Mouse (Mus musculus): ENCODE data around the gene Gm11273.
"Not testable (repeated sequence)": the region's sequence is repeated elsewhere in the genome, so short reads cannot be mapped to it uniquely, and the experiment has no call there.

Gene Gm11273

DNA sequence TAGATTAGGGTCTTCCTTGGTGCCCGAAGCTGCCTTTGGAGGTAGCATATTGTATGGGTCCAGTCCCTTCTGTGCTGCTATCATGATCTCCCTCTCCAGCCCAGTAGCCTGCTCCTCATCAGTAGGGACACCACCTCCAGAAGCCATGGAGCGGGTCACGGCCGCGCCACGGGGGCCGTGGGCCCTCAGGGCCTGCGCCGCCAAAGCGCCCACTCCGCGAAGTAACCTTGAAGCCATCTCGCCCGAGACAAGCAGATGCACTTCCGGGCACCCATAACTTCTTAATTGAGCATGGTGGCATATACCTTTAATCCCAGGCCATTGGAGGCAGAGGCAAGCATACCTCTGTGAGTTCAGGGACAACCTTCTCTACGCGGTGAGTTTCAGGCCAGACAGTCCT is at the start of gene Gm11273:
Gene Gm11273 (minus strand): TSS at position 237 of the 400 bp plus-strand sequence.
- not testable (repeated sequence) for DNase-seq (ENCODE audit: inconsistent ontology term)

DNA sequence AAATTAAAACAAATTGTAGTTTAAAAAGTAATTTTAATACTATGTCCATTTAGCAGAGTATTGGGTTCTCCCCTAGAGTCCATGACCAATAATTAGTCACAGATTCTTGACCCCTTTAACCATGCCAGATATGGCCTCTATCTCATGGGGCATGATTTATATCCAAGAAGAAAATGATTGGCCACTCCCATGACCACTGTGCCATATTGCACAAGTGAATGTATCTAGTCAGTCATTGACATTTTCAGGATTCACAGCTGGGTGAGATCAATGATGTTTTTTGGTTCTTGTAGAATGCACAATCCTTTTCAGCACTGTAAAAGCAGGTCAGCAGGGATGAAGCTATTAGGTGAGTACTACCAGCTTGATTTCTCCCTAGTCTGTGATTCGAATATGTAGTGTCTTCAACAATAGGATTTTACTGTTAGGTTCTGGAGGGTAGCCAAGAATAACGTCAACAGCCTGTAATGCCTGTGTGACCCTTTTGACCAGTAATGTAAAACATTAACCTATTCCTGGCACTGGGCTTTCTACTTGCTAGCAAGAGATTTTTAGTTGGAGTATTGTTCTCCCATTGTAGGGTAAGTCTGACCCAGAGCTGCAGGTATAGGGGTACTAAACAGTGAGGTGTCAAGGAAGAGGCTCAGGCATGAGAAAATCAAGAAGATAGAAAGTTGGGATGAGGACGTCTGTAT is 49.3 kb upstream of the Gm11273 start:
- no peak for DNase-seq (ENCODE audit: inconsistent ontology term)

DNA sequence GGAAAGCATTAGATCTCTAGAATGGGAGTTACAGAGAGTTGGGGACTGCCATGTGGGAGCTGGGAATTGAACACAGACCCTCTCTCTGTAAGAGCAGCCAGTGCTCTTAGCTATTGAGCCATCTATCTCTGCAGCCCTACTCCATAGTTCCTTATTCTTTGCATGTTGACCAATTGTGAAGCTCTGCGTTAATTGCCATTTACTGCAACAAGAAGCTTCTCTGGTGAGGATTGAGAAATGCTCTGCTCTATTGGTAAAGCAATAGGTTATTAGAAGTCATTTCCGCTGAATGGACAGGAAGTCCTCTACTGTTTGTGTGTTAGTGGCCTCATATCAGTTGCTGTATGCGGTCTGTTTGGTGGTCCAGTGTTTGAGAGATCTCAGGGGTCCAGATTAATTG is 48.3 kb upstream of the Gm11273 start:
- no peak for DNase-seq (ENCODE audit: inconsistent ontology term)

DNA sequence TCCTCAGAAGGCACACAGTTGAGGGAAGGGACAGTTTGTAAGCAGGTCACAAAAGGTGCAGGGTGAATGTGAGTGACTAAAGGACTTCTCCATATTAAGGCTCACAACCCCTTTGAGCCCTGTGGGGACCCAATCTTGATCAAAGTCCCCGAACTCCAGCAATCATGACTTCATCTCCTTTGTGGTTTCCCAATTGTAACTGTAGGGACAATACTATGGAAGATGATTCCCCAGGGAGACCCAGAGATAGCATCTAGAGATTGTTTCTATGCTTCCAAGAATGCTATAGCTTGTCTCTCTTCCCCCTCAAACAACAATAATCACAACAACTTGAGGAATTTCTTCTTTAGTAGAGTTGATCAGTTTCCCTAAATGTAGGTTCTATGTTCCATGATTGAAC is 41.5 kb upstream of the Gm11273 start, which contains the start of gene Olfr1366:
Gene Olfr1366 (minus strand): TSS at position 101 of the 400 bp plus-strand sequence.
- no peak for DNase-seq (ENCODE audit: inconsistent ontology term)

DNA sequence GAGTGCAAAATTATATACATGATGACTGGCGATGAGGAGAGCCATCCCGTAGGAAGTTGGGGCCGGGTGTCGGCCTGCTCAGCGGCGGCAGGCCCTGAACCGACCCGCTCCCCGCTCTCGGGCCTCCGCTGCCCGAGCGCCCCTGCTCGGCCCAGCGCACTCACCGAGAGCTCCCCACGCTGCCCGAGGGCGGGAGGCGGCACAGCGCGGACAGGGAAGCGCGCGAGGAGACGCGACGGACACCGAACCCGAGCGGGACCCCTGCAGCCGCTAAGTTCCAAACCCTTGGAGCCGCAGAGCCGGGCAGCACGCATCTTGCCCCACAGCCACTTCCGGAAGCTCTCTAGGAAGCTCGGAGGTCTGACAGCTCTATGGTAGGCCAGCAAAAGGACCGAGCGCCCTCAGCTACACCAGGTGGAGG is 29.6 kb upstream of the Gm11273 start, which contains the start of gene Zkscan8:
Gene Zkscan8 (minus strand): TSS at position 340 of the 421 bp plus-strand sequence.
- peak; percentile 90 for DNase-seq (ENCODE audit: inconsistent ontology term)

DNA sequence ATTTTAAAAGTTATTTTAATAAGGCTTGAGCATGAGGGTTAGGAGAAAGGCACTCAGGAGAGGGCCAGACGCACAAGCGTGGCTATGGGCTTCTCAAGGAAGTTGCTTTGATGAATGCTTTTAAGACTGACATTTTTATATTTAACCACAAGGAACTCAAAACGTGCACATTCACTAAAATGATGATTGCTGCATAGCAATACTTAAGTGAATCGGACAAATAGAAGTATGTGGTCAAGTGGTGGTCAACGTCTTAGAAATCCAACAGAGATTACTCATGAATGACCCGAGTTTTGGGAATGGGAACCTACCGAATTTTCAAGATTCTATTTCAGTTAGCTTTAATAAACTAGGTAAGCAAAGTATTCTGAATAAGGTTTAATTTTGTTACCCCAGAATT is 28.9 kb upstream of the Gm11273 start:
- DNase-seq (ENCODE audit: inconsistent ontology term) = peak; percentile 29

DNA sequence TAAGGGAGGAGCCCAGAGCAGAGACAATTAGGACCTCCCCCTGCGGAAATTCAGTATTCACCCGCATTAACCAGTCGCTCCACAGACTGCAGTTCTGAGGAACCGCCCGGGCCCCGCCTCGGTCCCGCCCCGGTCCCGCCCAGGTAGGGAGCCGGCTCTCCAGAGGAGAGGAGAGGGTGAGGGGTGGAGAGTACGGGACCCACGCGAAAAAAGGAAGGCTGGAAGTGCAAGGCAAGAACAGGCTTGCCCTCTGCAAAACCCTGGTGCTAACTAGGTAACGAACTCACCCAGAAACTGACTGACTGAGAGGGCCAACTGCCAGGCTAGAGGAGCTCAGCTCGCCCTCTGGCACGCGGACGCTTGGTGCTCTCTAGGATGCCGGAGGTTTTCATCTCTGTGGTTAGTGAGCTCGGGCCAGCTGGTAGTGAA is 5.0 kb upstream of the Gm11273 start:
- peak; percentile 98 for DNase-seq (ENCODE audit: inconsistent ontology term)

DNA sequence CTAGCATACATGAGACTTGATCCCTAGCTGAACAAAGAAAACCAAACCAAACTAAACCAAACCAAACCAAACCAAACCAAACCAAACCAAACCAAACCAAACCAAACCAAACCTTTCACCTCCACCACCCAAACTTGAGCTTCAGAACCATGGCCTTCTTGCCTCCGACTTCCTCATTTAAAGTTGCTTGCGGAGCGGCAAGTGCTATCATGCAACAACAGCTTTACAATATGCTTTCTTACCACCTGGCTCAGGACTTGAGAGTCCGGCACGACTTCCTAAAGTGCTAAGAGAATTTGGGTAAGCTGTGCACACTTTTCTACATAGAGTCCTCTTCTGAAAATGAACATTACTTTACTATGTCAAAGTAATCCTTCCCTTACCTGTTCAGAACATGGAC is 1.1 kb upstream of the Gm11273 start:
- DNase-seq (ENCODE audit: inconsistent ontology term) = no peak

DNA sequence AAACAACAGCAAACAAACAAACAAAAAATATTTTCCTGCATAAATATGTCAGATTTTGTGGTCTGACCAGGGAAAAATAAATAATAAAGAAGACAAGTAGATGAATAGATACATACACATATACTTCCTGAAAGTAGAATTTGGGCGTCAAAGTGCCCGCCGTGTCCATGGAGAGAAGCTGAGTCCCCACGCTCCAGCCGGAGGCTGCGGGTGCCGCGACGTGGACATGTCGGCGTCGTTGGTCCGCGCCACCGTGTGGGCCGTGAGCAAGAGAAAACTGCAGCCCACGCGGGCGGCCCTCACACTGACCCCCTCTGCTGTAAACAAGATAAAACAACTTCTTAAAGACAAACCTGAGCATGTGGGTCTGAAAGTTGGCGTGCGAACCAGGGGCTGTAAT is 6.1 kb downstream of the Gm11273 start, which contains the start of gene AK157302:
Gene AK157302 (plus strand): TSS at position 144 of the 400 bp plus-strand sequence.
- no peak for DNase-seq (ENCODE audit: inconsistent ontology term)

DNA sequence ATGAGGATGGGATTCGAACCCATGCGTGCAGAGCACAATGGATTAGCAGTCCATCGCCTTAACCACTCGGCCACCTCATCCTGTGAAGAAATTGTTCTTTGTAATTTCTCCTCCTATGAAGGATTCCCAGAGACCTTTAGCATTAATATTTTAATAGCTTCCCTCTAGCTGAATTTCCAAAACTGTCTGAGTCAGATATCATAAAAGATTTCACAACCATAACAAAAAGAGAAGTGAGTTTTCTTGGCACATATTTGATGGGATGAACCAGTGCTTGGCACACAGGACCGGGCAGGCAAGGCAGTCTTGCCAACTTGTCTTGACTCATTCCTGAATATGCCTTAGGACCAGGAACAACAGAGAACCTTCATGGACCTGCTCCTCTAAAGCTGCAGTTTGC is 8.4 kb downstream of the Gm11273 start:
- peak; percentile 23 for DNase-seq (ENCODE audit: inconsistent ontology term)

DNA sequence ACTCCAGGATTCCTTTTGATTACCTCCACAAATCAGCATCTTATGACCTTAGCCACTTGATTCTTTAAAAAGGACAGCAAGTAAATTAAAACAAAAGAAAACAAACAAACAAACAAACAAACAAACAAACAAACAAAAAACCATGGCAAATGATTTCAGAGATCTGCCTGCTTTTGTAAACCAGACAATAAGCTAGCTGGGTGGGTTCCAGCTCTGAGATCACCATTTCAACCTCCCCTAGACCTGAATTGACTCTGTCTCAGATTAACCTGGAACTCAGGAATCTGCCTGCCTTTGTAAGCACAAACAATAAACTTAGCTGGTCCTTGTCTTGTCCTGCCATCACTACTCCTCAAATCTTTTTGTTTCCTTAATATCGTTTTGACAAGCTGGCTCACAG is 14.3 kb downstream of the Gm11273 start:
- DNase-seq (ENCODE audit: inconsistent ontology term) = no peak

DNA sequence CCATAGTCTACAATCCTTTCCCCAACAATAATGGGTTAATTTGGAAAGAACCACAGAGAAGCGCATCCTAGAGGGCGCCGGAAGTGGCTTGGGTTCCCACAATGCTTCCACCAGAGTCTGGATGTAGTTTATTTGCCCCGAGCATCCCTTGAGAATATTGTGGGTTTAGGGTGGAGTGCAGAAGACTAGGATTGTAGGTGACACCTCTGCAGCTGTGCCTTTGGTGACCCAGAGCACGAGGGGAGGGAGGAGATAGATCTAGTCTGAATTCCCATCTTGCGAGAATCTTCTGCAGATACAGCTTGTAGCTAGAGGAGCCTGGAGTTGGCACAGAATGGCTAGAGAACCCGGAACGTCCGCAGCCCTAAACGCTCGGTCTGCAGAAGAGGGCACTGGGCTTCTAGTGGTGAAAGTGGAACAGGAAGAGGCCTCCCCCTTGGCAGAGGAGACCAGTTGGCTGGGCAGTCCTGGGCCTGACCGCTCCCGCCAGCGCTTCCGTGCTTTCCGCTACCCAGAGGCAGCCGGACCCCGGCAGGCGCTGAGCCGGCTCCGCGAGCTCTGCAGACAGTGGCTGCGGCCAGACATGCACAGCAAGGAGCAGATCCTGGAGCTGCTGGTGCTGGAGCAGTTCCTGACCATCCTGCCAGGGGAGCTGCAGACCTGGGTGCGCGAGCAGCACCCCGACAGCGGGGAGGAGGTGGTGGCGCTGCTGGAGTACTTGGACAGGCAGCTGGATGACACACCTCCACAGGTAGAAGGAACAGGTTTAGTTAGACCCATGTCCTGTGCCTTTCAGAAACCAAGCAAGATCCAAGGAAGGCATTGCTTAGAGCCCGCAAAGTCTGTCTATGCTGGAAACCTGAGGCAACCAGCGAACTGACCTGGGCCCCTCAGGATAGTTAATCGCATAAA is 22.2 kb downstream of the Gm11273 start, which contains the start of the genes Zkscan4 and Gm10065:
Gene Zkscan4 (plus strand): TSS at position 149 of the 912 bp plus-strand sequence.
Gene Gm10065 (minus strand): TSS at position 683 of the 912 bp plus-strand sequence.
- peak; percentile 78 for DNase-seq (ENCODE audit: inconsistent ontology term)

DNA sequence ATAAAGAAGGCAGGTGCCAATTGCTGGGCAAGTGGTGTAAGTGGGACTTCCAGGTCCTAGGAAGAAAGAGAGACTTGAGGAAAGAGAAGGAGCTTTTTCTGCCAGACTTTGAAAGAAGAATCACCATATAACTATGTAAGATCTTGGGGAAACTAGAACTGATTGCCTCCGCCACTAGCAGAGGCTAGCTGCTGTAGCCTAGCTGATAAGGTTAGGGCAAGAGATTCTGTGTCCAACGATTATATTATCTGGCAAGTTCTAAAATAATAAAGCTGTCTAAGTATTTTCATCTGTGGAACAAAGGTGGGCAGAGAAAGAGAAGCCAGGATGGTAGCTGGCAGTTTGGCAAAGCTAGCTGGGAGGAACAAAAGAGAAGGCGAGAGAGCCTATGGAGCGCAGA is 28.8 kb downstream of the Gm11273 start:
- DNase-seq (ENCODE audit: inconsistent ontology term) = no peak

DNA sequence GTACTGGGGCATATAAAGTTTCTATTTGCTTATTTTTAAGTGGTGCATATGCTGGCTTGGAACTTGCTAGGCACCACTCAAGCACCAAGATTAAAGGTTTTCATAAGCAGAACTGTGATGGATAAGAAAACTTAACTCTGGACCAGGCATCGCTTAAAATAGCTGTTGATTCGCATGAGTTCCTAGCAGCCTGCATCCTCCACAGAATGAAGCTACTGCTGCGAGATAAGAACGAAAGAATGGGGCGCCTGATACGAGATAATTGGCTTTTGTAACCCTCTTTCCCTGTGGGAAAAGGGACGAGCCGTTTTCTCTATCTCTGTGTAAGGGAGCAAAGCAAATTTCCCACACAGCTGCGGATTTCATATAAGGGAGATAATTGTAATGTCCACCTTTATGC is 32.1 kb downstream of the Gm11273 start:
- no peak for DNase-seq (ENCODE audit: inconsistent ontology term)

DNA sequence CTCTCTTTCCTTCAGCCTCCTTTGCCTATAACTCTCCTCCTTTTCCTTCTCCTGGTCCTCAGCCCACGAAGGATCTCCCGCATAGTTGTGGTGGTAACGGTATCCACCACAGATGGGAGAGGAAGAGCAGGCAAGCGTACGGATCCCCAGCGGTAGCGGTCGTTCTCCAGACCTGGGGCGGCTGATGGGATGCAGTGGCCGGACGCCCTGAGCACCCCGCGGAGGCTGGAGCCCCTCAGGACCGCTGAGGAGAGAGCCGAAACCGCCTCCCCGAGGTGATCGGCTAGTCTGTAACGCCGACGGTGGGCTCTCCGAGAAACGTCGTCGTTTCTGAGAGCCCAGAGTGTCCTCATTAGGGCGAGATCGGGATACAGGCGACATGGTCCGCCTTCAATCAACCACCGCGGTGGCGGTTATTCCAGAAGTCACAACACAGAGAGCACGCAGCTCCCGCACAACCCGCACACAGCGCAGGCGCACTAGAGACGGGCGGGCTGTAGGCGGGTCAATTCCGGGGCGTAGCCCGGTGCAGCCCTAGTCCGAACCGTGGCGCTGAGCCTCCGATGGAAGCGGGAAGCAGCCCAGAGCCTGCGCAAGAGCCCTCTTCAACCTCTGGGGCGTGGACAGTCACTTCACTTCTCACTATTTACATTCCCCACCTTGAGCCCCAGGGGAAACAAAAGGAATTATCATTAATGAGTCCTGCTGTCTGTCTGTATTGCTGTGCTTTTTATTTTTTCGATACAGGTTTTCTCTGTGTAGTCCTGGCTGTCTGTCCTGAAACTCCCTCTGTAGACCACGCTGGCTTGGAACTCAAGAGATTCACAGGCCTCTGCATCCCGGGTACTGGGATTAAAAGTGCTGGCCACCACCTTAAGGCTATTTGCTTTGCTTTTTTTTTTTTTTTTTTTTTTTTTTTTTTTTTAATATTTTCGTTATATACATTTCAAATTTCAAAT is 32.9 kb downstream of the Gm11273 start, which contains the start of gene Nkapl:
Gene Nkapl (minus strand): TSS at position 449 of the 959 bp plus-strand sequence.
- peak; percentile 86 for DNase-seq (ENCODE audit: inconsistent ontology term)

DNA sequence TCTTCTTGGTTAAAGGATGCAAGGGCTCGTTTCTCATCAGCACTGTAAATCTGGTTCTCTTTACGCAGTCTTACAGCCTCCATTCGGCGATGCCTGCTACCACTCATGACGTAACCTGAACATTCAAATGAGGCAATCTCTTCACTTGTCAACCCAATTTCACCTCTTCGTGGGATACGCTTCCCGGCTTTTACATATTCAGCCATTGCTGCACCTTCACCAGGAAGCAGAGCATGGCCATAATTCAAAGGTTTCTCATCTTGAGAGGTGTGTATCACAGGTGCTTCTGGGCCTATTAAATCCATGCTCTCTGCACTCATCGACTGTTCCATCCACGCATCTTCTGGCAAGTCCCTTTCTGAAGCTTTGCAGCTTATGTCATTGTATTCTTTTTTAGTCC is 33.9 kb downstream of the Gm11273 start:
- no peak for DNase-seq (ENCODE audit: inconsistent ontology term)

DNA sequence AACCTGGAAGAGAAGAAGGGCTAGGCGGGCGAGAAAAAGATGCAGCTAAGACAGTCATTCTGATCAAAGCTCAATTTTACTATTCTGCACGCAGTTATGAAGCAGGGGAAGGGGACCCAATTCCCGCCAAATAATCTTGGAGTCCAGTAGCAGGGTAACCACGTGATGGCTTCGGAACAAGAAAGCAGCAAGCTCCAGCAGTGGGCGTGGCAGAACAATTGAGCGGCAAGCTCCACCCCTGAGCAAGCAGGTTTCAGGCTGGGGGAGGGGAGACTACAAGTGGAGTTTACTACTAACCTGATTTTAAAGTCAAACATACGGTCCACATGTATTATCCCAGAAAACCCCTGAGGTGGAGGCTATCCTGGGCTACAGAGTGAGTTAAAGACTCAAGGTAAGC is 38.7 kb downstream of the Gm11273 start:
- DNase-seq (ENCODE audit: inconsistent ontology term) = not testable (repeated sequence)

DNA sequence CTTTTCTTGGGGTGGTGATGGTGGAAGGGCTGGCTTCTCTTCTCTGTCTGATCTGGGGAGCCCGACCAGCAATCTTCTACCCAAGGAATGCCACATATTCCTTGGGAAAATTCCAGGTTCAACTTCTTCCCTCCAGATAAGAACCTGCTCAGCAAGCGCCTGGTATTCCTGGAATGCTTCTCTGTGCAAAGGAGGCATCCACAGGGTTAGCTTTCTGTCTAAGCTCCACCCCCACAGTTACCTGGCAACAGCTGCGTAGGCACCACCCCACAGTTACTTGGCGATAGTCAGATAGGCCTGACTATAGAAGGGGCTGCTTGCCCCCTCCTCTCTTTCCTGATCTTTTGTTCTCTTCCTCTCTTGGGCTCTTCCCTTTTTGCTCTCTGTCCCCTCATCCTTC is 44.9 kb downstream of the Gm11273 start:
- no peak for DNase-seq (ENCODE audit: inconsistent ontology term)

DNA sequence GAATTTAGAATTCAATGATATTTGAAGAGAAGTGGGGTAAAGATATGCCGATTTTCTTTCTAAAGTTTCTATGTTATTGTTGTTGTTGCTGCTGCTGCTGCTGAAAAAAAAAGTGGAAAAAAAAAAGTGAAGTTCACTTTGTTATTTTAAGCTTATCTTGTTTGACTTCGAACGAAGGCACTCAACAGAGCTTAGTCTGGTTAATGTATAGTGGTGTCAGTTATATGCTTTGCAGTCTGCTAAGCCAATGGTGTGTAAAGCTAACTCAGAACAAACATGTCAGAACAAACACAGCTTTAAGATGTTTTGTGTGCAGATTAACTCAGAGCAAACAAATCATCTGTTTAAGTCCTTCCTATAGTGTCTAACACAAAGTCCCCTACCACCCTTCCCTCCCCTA is 47.1 kb downstream of the Gm11273 start:
- DNase-seq (ENCODE audit: inconsistent ontology term) = no peak

DNA sequence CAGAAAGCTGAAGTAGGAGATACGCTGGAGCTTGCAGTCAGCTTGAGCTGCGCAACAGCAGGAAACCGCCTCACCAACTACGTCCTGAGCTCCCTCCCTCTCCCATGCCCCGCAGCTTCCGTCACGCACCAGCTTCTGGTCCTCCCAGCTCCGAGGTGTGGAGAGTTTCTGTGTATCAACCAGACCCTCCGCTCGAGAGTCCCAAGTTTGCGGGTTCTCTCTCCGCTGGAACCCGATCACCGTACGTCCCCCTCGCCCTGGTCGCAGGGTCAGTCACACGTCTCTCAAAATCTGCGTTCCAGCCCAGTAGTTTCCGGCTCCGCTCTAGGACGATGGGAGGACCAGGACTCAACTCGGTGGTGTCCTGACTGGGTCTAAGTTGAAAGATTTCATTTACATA is 47.8 kb downstream of the Gm11273 start, which contains the start of gene Zscan26:
Gene Zscan26 (minus strand): TSS at position 282 of the 400 bp plus-strand sequence.
- peak; percentile 90 for DNase-seq (ENCODE audit: inconsistent ontology term)

DNA sequence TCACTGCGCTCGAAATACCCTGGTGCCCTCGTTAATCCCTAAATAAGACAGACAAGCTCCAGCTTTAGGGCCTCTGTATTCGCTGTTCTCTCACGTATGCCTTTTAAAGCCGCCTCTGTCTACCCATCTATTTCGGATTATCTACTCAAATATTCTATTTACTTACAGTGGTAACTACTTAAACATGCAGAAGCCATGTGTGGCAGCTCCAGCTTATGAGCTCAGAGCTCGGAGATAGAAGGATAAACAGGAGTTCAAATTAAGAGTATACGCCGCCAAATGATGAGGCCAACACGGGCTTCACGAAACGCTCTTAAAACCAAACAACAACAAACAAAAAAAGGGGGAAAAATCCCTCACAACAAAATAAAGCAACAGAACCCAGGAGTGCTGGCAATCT is 48.2 kb downstream of the Gm11273 start:
- peak; percentile 62 for DNase-seq (ENCODE audit: inconsistent ontology term)

Data from Muller cell, postnatal 12 days (primary cell).